Mouse (Mus musculus) lung, adult 18-20 months (tissue): ENCODE data around the gene Gm17349.
A peak's percentile ranks its signal among the peaks of the same experiment; 100 is the strongest.
"Not testable (repeated sequence)": the region's sequence is repeated elsewhere in the genome, so short reads cannot be mapped to it uniquely, and the experiment has no call there.

ENCODE experiments used
- DNase-seq, 2 experiments: peaks; one replicate each; pipeline ENCODE4 v3.0.0; 2022; ENCODE audit warnings: mixed read lengths in 2 of 2

The Gm17349 gene

GRCm38 (mm10) chr15:99705440-99706048 lies at the start of gene Gm17349:
Gene Gm17349 (minus strand): TSS chr15:99705490.
- DNase-seq, result peak in 1 of 2 experiments; percentile 49

GRCm38 (mm10) chr15:99754204-99754603 lies 48.9 kb upstream of the Gm17349 start:
- no peak for DNase-seq

- DNase-seq, result no peak
Observed at GRCm38 (mm10) chr15:99740229-99740628, 34.9 kb upstream of the Gm17349 start.

- DNase-seq, result no peak
Observed at GRCm38 (mm10) chr15:99736675-99737074, 31.4 kb upstream of the Gm17349 start.

GRCm38 (mm10) chr15:99735631-99736030 lies 30.3 kb upstream of the Gm17349 start:
- peak; percentile 98 to 100 for DNase-seq

GRCm38 (mm10) chr15:99733186-99733585 lies 27.9 kb upstream of the Gm17349 start:
- no peak for DNase-seq

GRCm38 (mm10) chr15:99731678-99732077 lies 26.4 kb upstream of the Gm17349 start:
- no peak for DNase-seq

GRCm38 (mm10) chr15:99731167-99731566 lies 25.9 kb upstream of the Gm17349 start:
- no peak for DNase-seq

GRCm38 (mm10) chr15:99729056-99729783 lies 23.9 kb upstream of the Gm17349 start:
- no peak for DNase-seq

- no peak for DNase-seq
Observed at GRCm38 (mm10) chr15:99728211-99728610, 22.9 kb upstream of the Gm17349 start.

- no peak for DNase-seq
Observed at GRCm38 (mm10) chr15:99727525-99727924, 22.2 kb upstream of the Gm17349 start.

GRCm38 (mm10) chr15:99727039-99727438 lies 21.7 kb upstream of the Gm17349 start:
- not testable (repeated sequence) for DNase-seq

GRCm38 (mm10) chr15:99726549-99726948 lies 21.3 kb upstream of the Gm17349 start:
- DNase-seq, result no peak

GRCm38 (mm10) chr15:99725341-99726155 lies 20.3 kb upstream of the Gm17349 start, which contains the start of gene Cox14:
Gene Cox14 (plus strand): TSS chr15:99725618.
- peak; percentile 95 to 98 for DNase-seq

- DNase-seq, result peak; percentile 72 to 80
Observed at GRCm38 (mm10) chr15:99724292-99725021, 19.2 kb upstream of the Gm17349 start.

GRCm38 (mm10) chr15:99723515-99724291 lies 18.4 kb upstream of the Gm17349 start:
- DNase-seq, result peak; percentile 85 to 89

- DNase-seq, result no peak
Observed at GRCm38 (mm10) chr15:99723120-99723514, 17.8 kb upstream of the Gm17349 start.

- DNase-seq, result no peak
Observed at GRCm38 (mm10) chr15:99721921-99722743, 16.8 kb upstream of the Gm17349 start.

GRCm38 (mm10) chr15:99719865-99720264 lies 14.6 kb upstream of the Gm17349 start:
- DNase-seq, result no peak

- no peak for DNase-seq
Observed at GRCm38 (mm10) chr15:99718461-99719021, 13.3 kb upstream of the Gm17349 start.
